Mouse (Mus musculus) liver (tissue): ENCODE measurements around the gene Cdt1.

Experiments
- DNase-seq: peaks from one replicate; pipeline ENCODE4 v3.0.0-alpha.2; 2020; ENCODE audit warnings: mixed read lengths

Cdt1 gene

DNA sequence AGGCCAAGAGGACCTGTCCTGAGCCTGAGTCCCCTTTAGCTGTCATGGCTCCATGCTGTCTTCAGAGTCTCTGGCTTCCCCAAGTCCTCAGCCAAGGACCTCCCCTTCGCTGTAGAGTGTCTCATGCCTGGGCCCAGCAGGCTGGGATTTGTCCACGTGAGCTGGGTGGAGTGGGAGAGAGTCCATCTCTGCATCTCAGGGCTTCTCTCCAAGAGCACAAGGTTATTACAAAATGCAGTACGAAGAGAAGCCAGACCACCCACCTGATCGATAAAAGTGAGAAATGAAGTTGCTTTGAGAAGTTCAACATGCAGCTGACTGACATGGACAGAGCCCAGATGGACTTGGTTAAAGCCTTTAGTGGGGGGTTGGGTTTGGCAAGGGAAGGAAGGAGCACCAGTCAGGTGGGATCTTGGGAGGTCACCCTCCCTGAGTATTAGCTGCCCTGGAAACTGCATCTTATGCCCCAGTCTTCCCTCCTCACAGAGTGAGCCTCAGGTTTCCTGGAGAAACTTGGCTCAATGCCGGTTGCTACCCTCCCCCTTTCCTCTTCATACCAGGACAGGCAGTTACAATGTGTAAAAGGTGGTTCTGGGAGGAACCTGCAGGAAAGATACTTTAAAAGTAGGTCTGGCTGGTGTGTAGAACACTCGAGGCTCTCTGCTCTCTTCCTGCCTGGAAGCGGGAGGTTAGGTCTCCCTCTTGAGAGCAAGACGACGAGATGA lies 48.5 kb downstream of the Cdt1 start:
- no peak for DNase-seq

GRCm38 (mm10) chr8:122617947-122618546 lies 50.2 kb downstream of the Cdt1 start:
- DNase-seq, result peak; percentile 86

- DNase-seq, result peak; percentile 75
Observed at GRCm38 (mm10) chr8:122618660-122619378, 51.0 kb downstream of the Cdt1 start.

- DNase-seq, result peak; percentile 60
Observed at GRCm38 (mm10) chr8:122620446-122620845, 52.6 kb downstream of the Cdt1 start.

DNA sequence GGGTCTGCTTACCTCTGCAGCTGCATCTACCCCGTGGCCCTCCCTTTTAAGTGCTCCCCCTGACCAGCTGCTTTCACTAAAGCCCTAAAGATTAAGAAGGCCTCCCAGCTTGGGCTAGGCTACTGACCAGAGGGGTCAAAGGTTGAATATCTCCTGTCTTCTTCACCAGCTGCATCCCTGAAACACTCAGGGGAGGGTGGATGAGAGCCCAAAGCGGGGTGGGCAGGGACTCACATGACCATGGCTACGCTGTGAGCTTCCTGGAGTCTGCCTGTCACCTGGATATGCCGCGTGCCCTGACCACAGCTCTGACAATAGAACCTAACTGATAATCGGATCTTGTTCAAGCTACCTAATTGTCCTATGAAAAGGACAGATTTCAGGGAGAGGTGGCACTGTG lies 54.9 kb downstream of the Cdt1 start, which contains the start of gene Pabpn1l:
Gene Pabpn1l (minus strand): TSS at position 13 of the 400 bp plus-strand sequence.
- DNase-seq, result no peak
